In the genomic region with DNA sequence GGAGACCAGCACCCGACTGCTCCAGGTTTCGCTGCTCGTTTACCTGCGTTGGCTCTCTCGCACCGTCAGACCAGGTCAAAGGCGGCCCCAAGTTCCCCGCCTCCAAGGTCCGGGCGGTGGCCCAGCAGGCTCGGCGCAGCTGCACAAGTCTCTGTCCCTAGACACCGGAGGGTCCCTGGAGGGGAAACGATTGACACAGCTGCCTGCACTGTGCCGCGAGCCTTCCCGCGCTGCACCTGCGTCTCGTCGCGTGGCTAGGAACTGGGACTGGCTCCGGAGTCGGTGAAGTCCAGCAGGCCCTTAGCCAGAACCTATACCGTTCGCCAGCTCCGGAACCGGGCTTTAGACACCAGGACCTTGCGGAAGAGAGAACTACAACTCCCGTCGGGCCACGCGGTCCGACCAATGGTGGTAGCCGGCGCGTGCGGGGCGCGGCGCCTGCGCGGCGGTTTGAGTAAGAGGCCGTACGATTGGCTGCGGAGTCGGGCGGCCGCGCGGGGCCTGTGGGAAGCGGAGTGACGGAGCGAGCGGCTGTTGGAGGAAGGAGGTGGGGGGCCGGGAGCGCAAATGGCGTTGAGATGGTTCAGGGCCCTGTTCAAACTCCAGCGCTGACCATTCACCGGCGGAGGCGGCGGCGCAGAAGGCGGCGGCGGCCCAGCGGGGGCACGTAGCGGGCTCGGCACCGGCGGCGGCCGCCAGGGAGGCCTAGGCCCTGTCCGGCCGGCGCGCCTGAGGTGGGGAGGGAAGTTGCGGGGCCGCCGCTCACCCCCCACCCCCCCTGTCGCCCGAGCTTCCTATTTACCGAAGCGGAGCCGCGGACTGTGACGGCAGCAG, we compare ENCODE assay signal across 8 mouse cellular contexts. TPM values are rescaled to one million over a fixed set of nuclear protein-coding genes. Genes with fewer than 3 reads are reported as not detected.
A peak's percentile ranks its signal among the peaks of the same experiment; 100 is the strongest.
DNase-seq lines count a peak whose midpoint lies in the region; ATAC-seq lines count a peak whose summit lies in the region.

A gene (plus strand): TSS at position 534 of the 834 bp plus-strand sequence.

- H3K4me1 ChIP-seq in forebrain, embryonic 14.5 days (ENCODE audit: control insufficient read depth, insufficient read depth, low read length) = peaks cover 8% of the 10 kb centered on the region
- peaks cover 20% of the 10 kb centered on the region for H3K4me1 ChIP-seq in neural tube, embryonic 15.5 days

- peak; percentile 100 for ATAC-seq in forebrain, embryonic 14.5 days
- ATAC-seq in neural tube, embryonic 15.5 days (ENCODE audit: low FRiP score) = peak; percentile 100

- DNase-seq in ES-CJ7 (ENCODE audit: low read depth, low spot score) = peak; percentile 93
- peak; percentile 96 for DNase-seq in cerebellum, adult 11 months
- peak; percentile 98 for DNase-seq in forebrain, embryonic 14.5 days (ENCODE audit: low spot score)
- peak; percentile 97 for DNase-seq in heart, postnatal 14 days
- DNase-seq in layer of hippocampus, adult 11-12 months (ENCODE audit: low spot score) = peak; percentile 97
- DNase-seq in lung, adult 18-20 months = peak; percentile 97 to 98
- peak; percentile 97 for DNase-seq in testis, postnatal 14 days (ENCODE audit: low spot score)

- no peaks in the 10 kb centered on the region for H3K27me3 ChIP-seq in forebrain, embryonic 14.5 days (replicated peaks; ENCODE audit: control insufficient read depth, insufficient read depth, low read length)
- no peaks in the 10 kb centered on the region for H3K27me3 ChIP-seq in neural tube, embryonic 15.5 days (replicated peaks)

- peak within 1 kb of the TSS; percentile 95 for H3K9ac ChIP-seq in forebrain, embryonic 14.5 days (ENCODE audit: low read length)
- peak within 1 kb of the TSS; percentile 96 for H3K9ac ChIP-seq in neural tube, embryonic 15.5 days (replicated peaks)

- intact Hi-C loops in heart, postnatal 14 days (cut with DNase I) = loop anchor here (10.0 kb wide), 1 partner anchor 91 kb away; no protein-coding TSS in a partner anchor

- H3K36me3 ChIP-seq in forebrain, embryonic 14.5 days (ENCODE audit: control insufficient read depth, insufficient read depth, low read length) = peaks cover 10% of the 10 kb centered on the region
- peaks cover 6% of the 10 kb centered on the region for H3K36me3 ChIP-seq in neural tube, embryonic 15.5 days

- peak within 1 kb of the TSS; percentile 96 for H3K4me3 ChIP-seq in forebrain, embryonic 14.5 days (ENCODE audit: low read depth, low read length)
- H3K4me3 ChIP-seq in neural tube, embryonic 15.5 days (replicated peaks) = peak within 1 kb of the TSS; percentile 100

- H3K4me2 ChIP-seq in forebrain, embryonic 14.5 days (ENCODE audit: low read length) = peak within 1 kb of the TSS; percentile 91
- peak within 1 kb of the TSS; percentile 92 for H3K4me2 ChIP-seq in neural tube, embryonic 15.5 days

- no peaks in the 10 kb centered on the region for H3K9me3 ChIP-seq in forebrain, embryonic 14.5 days (replicated peaks; ENCODE audit: control insufficient read depth, low read length)
- H3K9me3 ChIP-seq in neural tube, embryonic 15.5 days (replicated peaks) = no peaks in the 10 kb centered on the region

- H3K27ac ChIP-seq in forebrain, embryonic 14.5 days (ENCODE audit: low read depth, low read length) = peak within 1 kb of the TSS; percentile 87
- H3K27ac ChIP-seq in neural tube, embryonic 15.5 days (replicated peaks) = peak within 1 kb of the TSS; percentile 93

- 1% methylated on average over 81 of the region's 90 CpGs for WGBS in forebrain, embryonic 14.5 days
- WGBS in neural tube, embryonic 15.5 days = under 1% methylated on average over 77 of the region's 90 CpGs

RNA-seq across cellular contexts. Expression of the gene that starts here (rescaled TPM):
- 20.7 and 21.2 TPM in 2 replicates for polyA plus RNA-seq in forebrain, embryonic 14.5 days (2014; fragmentation: Nextera tagmentation; extraction: Ambion mirVana)
- 10 to 100 TPM; 37.1 to 40.0 TPM for total RNA-seq in heart, postnatal 14 days (2021)
- polyA plus RNA-seq in neural tube, embryonic 15.5 days (2015; fragmentation: Nextera tagmentation; extraction: Ambion mirVana) = 11.2 and 15.7 TPM in 2 replicates

Comparison
In these comparisons a context has a peak if more than half of its experiments do, and no peak if none do; other contexts are left out.
1. Peak in every context shown above with its lines: DNase-seq, ATAC-seq, H3K4me3 ChIP-seq and H3K27ac ChIP-seq.